Mouse (Mus musculus) forebrain, postnatal 0 days (tissue): ENCODE data around the gene Miox. TPM values are rescaled to one million over a fixed set of nuclear protein-coding genes. Genes with fewer than 3 reads are reported as not detected.

Experiments
- ATAC-seq: fragments of 200-750 bp; cut with Nextera tagmentation; 2 replicates; pipeline ENCODE4 v1.8.0; 2017; ENCODE audit warnings: mild to moderate bottlenecking, moderate library complexity
- DNase-seq: peaks from one replicate; pipeline ENCODE4 v3.0.0-alpha.2; 2015
- H3K27ac ChIP-seq: fragments of 300-500 bp; sonication (generic); 2 replicates; pipeline ENCODE4 v1.5.1; 2014; ENCODE audit warnings: low read depth, mild to moderate bottlenecking, antibody characterized with exemption, low read length, moderate library complexity, mixed read lengths
- H3K27me3 ChIP-seq: fragments of 300-500 bp; sonication (generic); 2 replicates; pipeline ENCODE4 v1.6.1; 2014; ENCODE audit warnings: mild to moderate bottlenecking, low read length, mixed read lengths; ENCODE audit not compliant: insufficient read depth
- H3K36me3 ChIP-seq: fragments of 300-500 bp; sonication (generic); 2 replicates; pipeline ENCODE4 v1.6.1; 2014; ENCODE audit warnings: mild to moderate bottlenecking, moderate library complexity; ENCODE audit not compliant: insufficient read depth
- H3K4me1 ChIP-seq: fragments of 300-500 bp; sonication (generic); 2 replicates; pipeline ENCODE4 v1.6.1; 2014; ENCODE audit warnings: antibody characterized with exemption; ENCODE audit not compliant: insufficient read depth
- H3K4me2 ChIP-seq: fragments of 300-500 bp; sonication (generic); 2 replicates; pipeline ENCODE4 v1.6.1; 2014; ENCODE audit warnings: low read depth, mild to moderate bottlenecking, moderate library complexity
- H3K4me3 ChIP-seq: fragments of 300-500 bp; sonication (generic); 2 replicates; pipeline ENCODE4 v1.5.1; 2014; ENCODE audit warnings: low read depth, low read length, mixed read lengths
- H3K9ac ChIP-seq: fragments of 300-500 bp; sonication (generic); 2 replicates; pipeline ENCODE4 v1.6.1; 2014; ENCODE audit warnings: mild to moderate bottlenecking
- H3K9me3 ChIP-seq: fragments of 300-500 bp; sonication (generic); 2 replicates; pipeline ENCODE4 v1.6.1; 2016; ENCODE audit warnings: low read length
- CTCF ChIP-seq: sonication (generic); IDR thresholded peaks from 2 replicates; pipeline ENCODE4 v1.5.1; 2016; ENCODE audit warnings: antibody characterized with exemption, control low read depth, low read depth
- WGBS: fragments of 180-500 bp; shearing (Covaris S2); extraction: QIAGEN DNeasy Blood & Tissue Kit; methylation state at CpG from one replicate; pipeline ENCODE4 v1.1.7; 2014; 5-methylcytosine and 5-hydroxymethylcytosine counted together
- polyA plus RNA-seq: library from polyadenylated mRNA; unstranded; fragments of >200 nt; fragmentation: Nextera tagmentation; extraction: Ambion mirVana; gene quantifications from 2 replicates; pipeline ENCODE4 v1.2.1, GENCODE M21; 2015
- total RNA-seq: library from RNA; depleted of rRNA; stranded (reverse); fragments of >200 nt; gene quantifications from 2 replicates; pipeline ENCODE4 v1.2.3, GENCODE M21; 2014

The Miox gene
- total and polyA plus RNA-seq, 2 experiments from 2014 or later, result not detected

DNA sequence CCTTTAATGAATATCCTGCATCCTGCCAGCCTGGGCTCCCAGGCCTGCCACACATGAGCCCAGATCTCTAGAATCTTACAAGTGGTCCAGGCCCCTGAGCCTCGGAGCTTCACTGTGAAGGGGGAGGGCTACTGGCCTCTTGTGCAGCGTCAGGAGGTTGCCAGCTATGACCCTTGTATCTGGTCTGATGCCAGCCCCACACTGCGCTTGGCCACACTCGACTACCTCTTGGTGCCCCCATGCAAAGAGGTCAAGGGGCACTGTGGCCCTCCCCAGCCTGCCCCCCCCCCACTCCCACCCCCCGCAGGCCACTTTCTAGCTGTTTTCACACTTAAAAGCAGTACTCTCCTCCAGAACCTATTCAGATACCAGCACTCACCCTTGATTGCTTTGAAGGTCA is 7.8 kb upstream of the Miox start:
- Histone ChIP-seq H3K9ac (no peak overlapping the region), H3K36me3 (no peaks in the 10 kb centered on the region), H3K27ac (no peak overlapping the region), H3K4me1 (no peaks in the 10 kb centered on the region), H3K4me2 (no peak overlapping the region), H3K27me3 (peaks cover 6% of the 10 kb centered on the region; the same call in 1 of the 2 replicates), H3K4me3 (no peak overlapping the region), H3K9me3 (no peaks in the 10 kb centered on the region)
- WGBS, result 72% methylated on average over 5 of the region's 5 CpGs
- DNase-seq (no peak), ATAC-seq (no peak)
- no peak for TF ChIP-seq CTCF

GRCm38 (mm10) chr15:89334774-89335537 is 758 bp downstream of the Miox start:
- Histone ChIP-seq H3K4me1 (no peaks in the 10 kb centered on the region), H3K36me3 (no peaks in the 10 kb centered on the region), H3K9me3 (no peaks in the 10 kb centered on the region), H3K4me2 (no peak overlapping the region), H3K9ac (no peak overlapping the region), H3K27me3 (no peaks in the 10 kb centered on the region), H3K27ac (no peak overlapping the region), H3K4me3 (no peak overlapping the region)
- 85% methylated on average over 17 of the region's 17 CpGs for WGBS
- ATAC-seq (no peak), DNase-seq (no peak)
- no peak for TF ChIP-seq CTCF

- WGBS, result 85% methylated on average over 14 of the region's 14 CpGs
- ATAC-seq (no peak), DNase-seq (no peak)
- Histone ChIP-seq H3K4me2 (no peak overlapping the region), H3K27ac (no peak overlapping the region), H3K9me3 (no peaks in the 10 kb centered on the region), H3K27me3 (no peaks in the 10 kb centered on the region), H3K4me3 (no peak overlapping the region), H3K4me1 (no peaks in the 10 kb centered on the region), H3K9ac (no peak overlapping the region), H3K36me3 (no peaks in the 10 kb centered on the region)
- TF ChIP-seq CTCF, result no peak
Observed at GRCm38 (mm10) chr15:89336422-89336821, 2.2 kb downstream of the Miox start.

- Histone ChIP-seq H3K9me3 (no peaks in the 10 kb centered on the region), H3K4me2 (no peak overlapping the region), H3K9ac (no peak overlapping the region), H3K4me1 (no peaks in the 10 kb centered on the region), H3K27ac (no peak overlapping the region), H3K36me3 (no peaks in the 10 kb centered on the region), H3K27me3 (no peaks in the 10 kb centered on the region), H3K4me3 (no peak overlapping the region)
- DNase-seq (no peak), ATAC-seq (no peak)
- no peak for TF ChIP-seq CTCF
- WGBS, result 93% methylated on average over 2 of the region's 2 CpGs
Observed at GRCm38 (mm10) chr15:89339696-89340095, 5.5 kb downstream of the Miox start.

- 89% methylated on average over 3 of the region's 3 CpGs for WGBS
- no peak for TF ChIP-seq CTCF
- Histone ChIP-seq H3K27me3 (no peaks in the 10 kb centered on the region), H3K4me3 (no peak overlapping the region), H3K4me2 (no peak overlapping the region), H3K9ac (no peak overlapping the region), H3K27ac (no peak overlapping the region), H3K4me1 (no peaks in the 10 kb centered on the region), H3K36me3 (no peaks in the 10 kb centered on the region), H3K9me3 (no peaks in the 10 kb centered on the region)
- ATAC-seq (no peak), DNase-seq (no peak)
Observed at GRCm38 (mm10) chr15:89340136-89340535, 5.9 kb downstream of the Miox start.

GRCm38 (mm10) chr15:89341678-89342077 is 7.5 kb downstream of the Miox start:
- no peaks in the 10 kb centered on the region for H3K36me3 ChIP-seq
- ATAC-seq (no peak), DNase-seq (no peak)
- no peak overlapping the region for H3K27ac ChIP-seq
- no peak overlapping the region for H3K4me3 ChIP-seq
- H3K27me3 ChIP-seq, result no peaks in the 10 kb centered on the region
- H3K4me1 ChIP-seq, result no peaks in the 10 kb centered on the region
- H3K4me2 ChIP-seq, result no peak overlapping the region
- H3K9ac ChIP-seq, result no peak overlapping the region
- 32% methylated on average over 1 of the region's 1 CpGs for WGBS
- no peak for TF ChIP-seq CTCF
- H3K9me3 ChIP-seq, result no peaks in the 10 kb centered on the region

GRCm38 (mm10) chr15:89343325-89343724 is 9.1 kb downstream of the Miox start:
- H3K4me2 ChIP-seq, result no peak overlapping the region
- ATAC-seq (no peak), DNase-seq (no peak)
- H3K27me3 ChIP-seq, result no peaks in the 10 kb centered on the region
- 78% methylated on average over 3 of the region's 3 CpGs for WGBS
- no peak overlapping the region for H3K27ac ChIP-seq
- no peak for TF ChIP-seq CTCF
- no peak overlapping the region for H3K4me3 ChIP-seq
- no peaks in the 10 kb centered on the region for H3K4me1 ChIP-seq
- no peaks in the 10 kb centered on the region for H3K9me3 ChIP-seq
- H3K9ac ChIP-seq, result no peak overlapping the region
- H3K36me3 ChIP-seq, result no peaks in the 10 kb centered on the region
